In genomic region chr5:130041262-130041661, GRCm38 (mm10) we compare ENCODE assay signal across 17 mouse cellular contexts.
"Had no signal": no experiment of that assay in that cellular context is flagged by ENCODE, and none has a peak within 500 bp of the region (broad histone marks: within the 10 kb centered on the region; RNA-seq: fewer than 3 reads in every experiment).

No protein-coding gene starts in this region.

- DNase-seq: lung, adult 2 months; lung, postnatal 14 days; lung, postnatal 36 days; midbrain, embryonic 14.5 days; right cerebral cortex, postnatal 14 days; thymus, adult 2 months; thymus, postnatal 25 days; thymus, postnatal 4 days had no signal

- H3K4me3 ChIP-seq: lung, embryonic 15.5 days; megakaryocyte, embryonic 14.5 days; midbrain, embryonic 12.5 days; neural tube, embryonic 12.5 days; stomach, embryonic 15.5 days had no signal

- H3K27me3 ChIP-seq: lung, embryonic 15.5 days; megakaryocyte, embryonic 14.5 days; midbrain, embryonic 12.5 days; neural tube, embryonic 12.5 days; stomach, embryonic 15.5 days had no signal

- H3K9me3 ChIP-seq: lung, embryonic 15.5 days; megakaryocyte, embryonic 14.5 days; midbrain, embryonic 12.5 days; neural tube, embryonic 12.5 days; stomach, embryonic 15.5 days had no signal

- H3K27ac ChIP-seq: lung, embryonic 15.5 days; macrophage; midbrain, embryonic 12.5 days; neural tube, embryonic 12.5 days; stomach, embryonic 15.5 days; stomach, postnatal 0 days had no signal

- H3K4me1 ChIP-seq: lung, embryonic 15.5 days; midbrain, embryonic 12.5 days; neural tube, embryonic 12.5 days; stomach, embryonic 15.5 days had no signal

- ATAC-seq: lung, postnatal 0 days; midbrain, embryonic 16.5 days had no signal

- H3K9ac ChIP-seq: lung, embryonic 15.5 days; midbrain, embryonic 12.5 days; neural tube, embryonic 12.5 days; stomach, embryonic 15.5 days had no signal

- H3K4me2 ChIP-seq: lung, embryonic 15.5 days; midbrain, embryonic 12.5 days; neural tube, embryonic 12.5 days; stomach, embryonic 15.5 days had no signal
